Mouse (Mus musculus): ENCODE results near the gene Mapre3.

The Mapre3 gene

GRCm38 (mm10) chr5:30822689-30823088 is 8.2 kb downstream of the Mapre3 start:
- in situ Hi-C loops (cut with MboI; ENCODE audit: unreplicated experiment in 2 of 2), result no loop called here

DNA sequence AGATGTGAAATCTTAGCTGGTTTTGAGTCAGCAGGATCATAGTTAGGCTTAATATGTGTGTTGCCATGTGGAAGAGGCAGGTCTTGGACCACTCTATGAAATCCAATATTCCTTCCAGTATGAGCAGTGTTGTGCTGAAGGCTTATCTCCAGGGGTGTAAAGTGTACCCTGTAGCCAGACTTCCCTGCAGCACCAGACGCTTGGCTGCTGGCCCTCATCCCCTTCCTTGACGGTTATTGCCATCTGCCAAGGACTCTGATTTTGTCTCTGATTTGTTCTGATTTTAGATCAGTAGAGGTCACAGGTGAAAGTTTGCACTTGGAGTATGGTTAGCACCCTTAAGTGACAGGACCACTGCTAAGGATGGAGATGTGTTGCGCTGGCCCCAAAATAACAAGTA is 8.7 kb downstream of the Mapre3 start:
- in situ Hi-C loops (cut with MboI; ENCODE audit: unreplicated experiment in 2 of 2), result no loop called here

GRCm38 (mm10) chr5:30824124-30824988 is 9.9 kb downstream of the Mapre3 start:
- in situ Hi-C loops (cut with MboI; ENCODE audit: unreplicated experiment in 2 of 2), result no loop called here

DNA sequence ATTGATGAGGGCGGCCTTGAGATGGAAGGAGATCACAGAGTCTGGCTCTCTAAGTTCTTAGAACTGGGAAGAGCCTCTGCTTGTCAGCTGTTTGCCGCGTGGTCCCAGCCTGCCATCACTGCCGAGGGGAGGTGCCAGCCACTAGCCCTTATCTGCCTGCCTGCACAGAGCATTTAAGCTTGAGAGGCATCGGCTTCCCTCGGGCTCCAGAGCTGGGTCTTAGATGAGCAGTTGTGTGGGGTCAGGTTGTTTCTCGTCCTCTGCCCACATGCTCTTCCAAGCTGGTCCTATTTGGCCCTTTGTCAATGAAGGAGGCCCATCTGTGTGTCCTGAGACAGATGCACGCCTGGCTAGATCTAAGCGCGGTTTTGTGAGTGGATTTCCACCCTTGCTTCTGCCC is 10.7 kb downstream of the Mapre3 start:
- in situ Hi-C loops (cut with MboI; ENCODE audit: unreplicated experiment in 2 of 2), result no loop called here

GRCm38 (mm10) chr5:30825821-30826220 is 11.4 kb downstream of the Mapre3 start:
- in situ Hi-C loops (cut with MboI; ENCODE audit: unreplicated experiment in 2 of 2), result no loop called here

DNA sequence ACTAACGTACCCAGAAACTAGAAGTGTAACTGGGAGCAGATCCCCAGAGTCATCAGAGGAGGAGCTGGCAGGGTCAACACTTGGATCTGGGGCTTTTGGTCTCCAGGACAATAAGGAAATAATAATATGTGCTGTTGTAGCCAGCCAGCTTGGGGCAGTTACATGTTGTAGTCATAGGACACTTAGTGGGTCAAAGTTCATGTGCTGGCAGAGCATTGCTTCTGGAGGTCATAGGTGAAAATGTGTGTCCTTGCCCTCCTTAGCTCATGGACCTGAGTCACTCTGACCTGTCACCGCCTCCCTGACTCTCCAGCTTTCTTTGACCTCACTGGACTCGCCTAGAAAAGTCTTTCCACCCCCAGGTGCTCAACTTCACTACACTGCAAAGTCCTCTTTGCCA is 19.0 kb downstream of the Mapre3 start:
- in situ Hi-C loops (cut with MboI; ENCODE audit: unreplicated experiment in 2 of 2), result no loop called here

DNA sequence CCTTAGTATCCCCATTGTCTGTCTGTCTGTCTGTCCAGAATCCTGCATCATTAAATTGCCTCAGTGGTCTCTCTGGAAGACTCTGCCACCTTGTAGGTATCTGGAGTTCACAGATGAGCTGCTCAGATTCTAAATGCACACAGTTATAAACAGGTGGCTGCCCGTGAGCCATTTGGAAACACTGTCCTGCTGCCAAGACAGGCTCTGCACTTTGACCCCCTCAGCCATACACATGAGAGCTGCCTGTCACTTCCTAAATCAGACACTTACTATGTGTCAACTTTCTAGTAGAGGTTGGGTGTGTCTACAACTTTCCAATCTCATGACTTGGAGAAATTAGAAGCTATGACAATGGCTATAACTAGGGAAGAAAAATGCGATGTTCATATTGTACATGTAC is 25.3 kb downstream of the Mapre3 start:
- in situ Hi-C loops (cut with MboI; ENCODE audit: unreplicated experiment in 2 of 2), result no loop called here

DNA sequence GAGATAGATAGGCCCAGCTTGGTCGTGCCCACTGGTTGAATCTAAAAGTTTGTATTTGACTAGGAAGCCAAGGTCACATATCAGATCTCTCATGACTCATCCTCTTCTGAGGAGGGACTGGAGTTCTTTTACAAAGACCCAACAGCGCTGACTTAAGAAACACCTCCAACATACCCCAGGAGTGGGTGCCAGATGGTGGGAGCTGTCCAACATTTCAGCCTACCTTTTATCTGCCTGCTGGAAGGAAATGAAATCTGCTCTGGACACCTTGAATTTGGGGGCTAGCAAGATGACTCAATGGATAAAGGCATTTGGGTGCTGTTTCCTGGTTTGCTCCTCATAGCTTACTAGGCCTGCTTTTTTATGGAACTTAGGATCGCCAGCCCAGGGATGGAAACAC is 27.5 kb downstream of the Mapre3 start:
- in situ Hi-C loops (cut with MboI; ENCODE audit: unreplicated experiment in 2 of 2), result no loop called here

- in situ Hi-C loops (cut with MboI; ENCODE audit: unreplicated experiment in 2 of 2), result loop anchor here in 1 of 2 experiments (5.0 kb wide), 1 partner anchor 33 kb away; no protein-coding TSS in a partner anchor
Observed at GRCm38 (mm10) chr5:30849891-30850555, 35.6 kb downstream of the Mapre3 start.

- in situ Hi-C loops (cut with MboI; ENCODE audit: unreplicated experiment in 2 of 2), result loop anchor here in 1 of 2 experiments (5.0 kb wide), 1 partner anchor 33 kb away; no protein-coding TSS in a partner anchor
Observed at GRCm38 (mm10) chr5:30850556-30850925, 36.1 kb downstream of the Mapre3 start.

DNA sequence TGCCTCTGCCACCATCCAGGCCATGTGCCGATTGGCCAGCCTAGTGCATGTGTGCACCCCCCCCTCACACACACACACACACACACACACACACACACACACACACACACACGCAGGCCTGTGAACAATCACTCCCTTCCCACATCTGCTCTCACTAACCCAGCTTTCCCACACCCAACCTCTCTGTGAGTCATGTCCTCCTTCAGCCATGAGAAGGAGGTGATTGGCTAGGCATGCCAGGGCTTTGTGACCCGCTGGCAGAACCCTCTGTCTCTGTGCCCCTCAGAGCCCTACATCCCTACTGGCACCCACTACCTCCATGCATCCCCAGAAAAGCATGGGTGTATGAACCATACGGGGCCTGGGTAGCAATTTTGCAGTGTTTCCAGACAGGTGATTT is 39.1 kb downstream of the Mapre3 start:
- in situ Hi-C loops (cut with MboI; ENCODE audit: unreplicated experiment in 2 of 2), result loop anchor here in 1 of 2 experiments (5.0 kb wide), 1 partner anchor 36 kb away; no protein-coding TSS in a partner anchor

DNA sequence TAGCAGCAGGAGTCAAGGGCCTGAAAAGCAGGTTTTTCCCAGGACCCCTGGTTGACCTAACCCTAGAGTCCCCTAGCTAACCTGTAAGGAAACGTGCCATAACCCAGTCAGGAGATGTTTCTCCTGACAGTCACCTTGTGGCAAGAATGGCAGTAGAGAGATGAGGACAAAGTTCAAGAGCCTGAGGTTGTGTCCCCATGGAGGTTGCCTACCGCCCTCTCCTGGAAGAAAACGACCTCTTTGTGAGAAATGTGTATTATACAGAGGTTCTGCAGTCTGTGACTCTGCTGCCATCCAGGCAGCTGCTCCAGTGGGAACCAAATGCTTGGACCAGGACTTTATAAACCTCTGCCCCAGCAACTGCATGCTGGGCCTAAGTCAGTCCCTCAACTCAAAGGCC is 41.2 kb downstream of the Mapre3 start:
- in situ Hi-C loops (cut with MboI; ENCODE audit: unreplicated experiment in 2 of 2), result no loop called here

DNA sequence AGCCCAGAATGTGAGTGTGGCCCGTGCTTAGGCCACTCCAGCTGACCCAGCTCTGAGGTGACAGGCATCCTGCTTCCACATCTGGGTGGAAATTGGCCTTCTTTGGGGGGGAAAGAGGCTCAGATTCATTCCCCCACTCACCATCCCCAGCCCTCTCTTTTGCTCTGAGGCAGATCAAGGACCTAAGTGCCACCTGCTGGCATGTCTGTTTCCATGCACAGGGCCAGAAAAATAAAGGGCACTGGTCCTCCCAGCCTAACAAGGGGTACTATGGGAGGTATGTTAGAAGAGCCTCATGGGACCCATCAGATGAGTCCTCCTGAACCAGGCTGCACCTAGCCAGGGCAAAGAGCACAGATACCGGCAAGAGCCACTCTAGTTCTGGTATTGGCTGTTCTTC is 41.7 kb downstream of the Mapre3 start:
- in situ Hi-C loops (cut with MboI; ENCODE audit: unreplicated experiment in 2 of 2), result no loop called here

DNA sequence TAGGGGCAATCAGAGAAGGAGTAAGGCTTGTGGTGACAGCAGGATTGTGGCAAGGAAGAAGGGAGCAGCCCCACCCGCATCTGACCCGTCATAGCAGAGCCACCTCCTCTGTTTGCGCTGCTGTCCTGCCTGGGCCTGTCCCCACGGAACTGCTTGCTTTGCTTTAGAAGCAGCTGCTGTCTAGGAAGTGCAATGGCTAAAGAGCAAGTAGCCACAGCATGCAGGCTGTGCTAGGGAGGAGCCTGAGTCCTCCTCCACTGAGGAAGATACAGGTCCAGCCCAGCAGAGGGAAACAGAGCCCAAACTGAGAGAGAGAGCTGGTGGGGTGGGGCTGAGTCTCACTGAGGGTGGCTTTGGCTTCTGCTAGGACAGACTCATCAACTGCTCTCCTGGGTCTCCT is 49.4 kb downstream of the Mapre3 start:
- in situ Hi-C loops (cut with MboI; ENCODE audit: unreplicated experiment in 2 of 2), result loop anchor here in 1 of 2 experiments (5.0 kb wide), 1 partner anchor 52 kb away; the partner anchor contains the start of gene Mapre3

DNA sequence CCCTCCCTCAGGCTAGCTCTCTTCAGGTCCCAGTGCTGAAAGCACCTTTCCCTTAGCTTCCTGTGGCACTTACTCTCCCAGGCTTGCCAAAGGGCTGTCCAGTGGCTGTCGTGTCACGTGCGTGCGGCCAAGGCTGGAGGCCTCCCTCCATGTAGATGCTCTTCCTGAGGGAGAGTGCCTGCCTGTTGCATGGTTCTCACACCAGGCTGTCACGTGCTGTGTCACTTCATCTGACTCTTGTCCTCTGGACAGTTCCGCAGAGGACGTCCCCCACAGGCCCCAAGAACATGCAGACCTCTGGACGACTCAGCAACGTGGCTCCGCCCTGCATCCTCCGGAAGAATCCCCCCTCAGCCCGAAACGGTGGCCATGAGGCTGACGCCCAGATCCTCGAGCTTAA is 49.9 kb downstream of the Mapre3 start:
- in situ Hi-C loops (cut with MboI; ENCODE audit: unreplicated experiment in 2 of 2), result loop anchor here in 1 of 2 experiments (5.0 kb wide), 1 partner anchor 52 kb away; the partner anchor contains the start of gene Mapre3

DNA sequence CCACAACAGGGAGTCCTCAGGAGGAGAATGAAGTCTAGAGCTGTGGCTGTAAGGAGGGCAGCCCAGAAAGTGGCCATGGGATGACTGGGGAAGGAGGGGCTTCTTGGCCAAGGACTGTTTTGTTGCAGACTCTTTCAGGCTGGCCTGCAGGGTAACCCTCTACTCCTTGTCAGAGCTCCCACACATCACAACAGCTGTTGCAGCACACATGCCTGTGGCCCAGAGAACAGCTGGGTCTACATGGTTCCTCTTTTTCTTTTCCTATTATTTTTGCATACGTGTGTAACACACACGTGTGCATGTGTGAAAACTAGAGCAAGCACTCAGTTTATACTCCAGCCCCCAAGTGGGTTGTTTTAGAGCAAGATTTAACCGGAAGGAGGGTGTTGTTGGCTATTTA is 52.4 kb downstream of the Mapre3 start:
- in situ Hi-C loops (cut with MboI; ENCODE audit: unreplicated experiment in 2 of 2), result no loop called here

DNA sequence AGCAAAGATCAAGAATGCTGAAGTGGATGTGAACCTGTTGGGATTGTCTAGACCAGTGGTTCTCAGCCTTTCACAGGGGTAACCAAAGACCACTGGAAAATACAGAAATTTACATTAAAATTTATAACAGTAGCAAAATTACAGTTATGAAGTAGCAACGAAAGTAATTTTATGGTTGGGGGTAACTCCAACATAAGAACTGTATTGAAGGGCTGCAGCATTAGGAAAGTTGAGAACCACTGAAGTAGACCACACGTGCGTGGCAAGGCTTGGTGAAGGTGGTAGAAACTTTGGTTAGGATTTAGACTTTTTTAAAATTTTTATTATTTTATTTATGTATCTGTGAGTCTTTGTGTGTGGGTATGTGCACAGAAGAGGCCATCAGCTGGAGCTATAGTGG is 53.3 kb downstream of the Mapre3 start, which contains the start of gene Tmem214:
Gene Tmem214 (plus strand): TSS at position 301 of the 400 bp plus-strand sequence.
- in situ Hi-C loops (cut with MboI; ENCODE audit: unreplicated experiment in 2 of 2), result no loop called here

GRCm38 (mm10) chr5:30868981-30869380 is 54.5 kb downstream of the Mapre3 start:
- in situ Hi-C loops (cut with MboI; ENCODE audit: unreplicated experiment in 2 of 2), result no loop called here

DNA sequence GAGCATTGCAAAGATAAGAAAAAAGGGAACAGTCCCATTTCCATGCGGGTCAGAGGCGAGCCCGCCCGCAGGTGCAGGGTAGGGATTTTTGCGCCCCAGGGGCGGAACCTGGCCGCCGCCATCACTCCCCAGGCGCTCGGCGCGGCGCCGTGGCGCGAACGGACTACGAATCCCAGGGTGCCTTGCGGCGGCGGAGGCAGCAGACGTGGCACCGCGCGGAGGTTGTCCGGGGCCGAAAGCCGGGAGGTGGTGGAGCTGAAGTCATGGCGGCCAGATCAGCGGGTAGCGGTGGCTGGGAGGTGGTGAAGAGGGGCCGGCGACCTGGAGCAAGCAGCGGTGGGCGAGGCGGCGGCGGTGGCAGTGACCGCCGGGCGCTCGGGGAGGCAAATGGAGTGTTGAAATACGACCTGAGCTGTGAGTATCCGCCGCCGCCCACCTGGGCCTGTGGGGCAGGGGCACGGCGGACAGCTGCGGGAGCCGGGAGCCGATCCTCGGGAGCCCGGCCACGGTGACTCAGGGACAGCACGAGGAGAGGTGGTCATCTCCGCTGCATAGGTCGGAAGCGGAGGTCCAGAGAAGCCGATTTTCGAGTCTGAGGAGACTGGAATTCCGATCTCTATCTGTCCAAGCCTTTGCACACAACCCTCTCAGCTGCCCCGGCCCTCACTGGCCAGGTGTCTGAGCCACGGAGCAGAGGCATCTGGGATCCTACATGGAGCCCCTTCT is 55.1 kb downstream of the Mapre3 start:
- in situ Hi-C loops (cut with MboI; ENCODE audit: unreplicated experiment in 2 of 2), result no loop called here

- in situ Hi-C loops (cut with MboI; ENCODE audit: unreplicated experiment in 2 of 2), result no loop called here
Observed at GRCm38 (mm10) chr5:30870131-30870406, 55.6 kb downstream of the Mapre3 start.

DNA sequence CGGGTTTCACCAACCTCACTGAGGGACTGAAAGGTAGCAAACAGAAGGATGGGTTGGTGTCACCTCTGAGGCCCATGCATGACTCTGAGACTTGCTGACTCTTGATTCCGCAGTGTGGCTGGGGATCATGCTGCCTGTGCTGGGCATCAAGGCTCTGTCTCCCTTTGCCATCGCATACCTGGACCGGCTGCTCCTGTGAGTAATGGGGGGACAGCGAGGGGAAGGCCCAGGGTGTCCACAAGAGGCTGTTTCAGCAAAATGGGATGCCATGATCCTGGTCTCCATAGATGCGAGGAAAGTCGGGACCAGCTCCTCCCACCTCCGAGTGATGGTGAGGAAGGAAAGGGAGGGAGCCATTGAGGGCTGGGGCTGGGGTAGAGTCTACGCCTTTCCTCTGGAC is 58.1 kb downstream of the Mapre3 start:
- in situ Hi-C loops (cut with MboI; ENCODE audit: unreplicated experiment in 2 of 2), result no loop called here
